Mouse (Mus musculus): Measurements from ENCODE around the gene Gm21244. TPM values are rescaled to one million over a fixed set of nuclear protein-coding genes. Genes with fewer than 3 reads are reported as not detected.

Gm21244 gene
- not detected in 2 replicates for polyA plus RNA-seq (2021; fragmentation: Nextera tagmentation)
- long read RNA-seq, experiment 1 = 0 reads
- long read RNA-seq, experiment 2 = 0 reads

DNA sequence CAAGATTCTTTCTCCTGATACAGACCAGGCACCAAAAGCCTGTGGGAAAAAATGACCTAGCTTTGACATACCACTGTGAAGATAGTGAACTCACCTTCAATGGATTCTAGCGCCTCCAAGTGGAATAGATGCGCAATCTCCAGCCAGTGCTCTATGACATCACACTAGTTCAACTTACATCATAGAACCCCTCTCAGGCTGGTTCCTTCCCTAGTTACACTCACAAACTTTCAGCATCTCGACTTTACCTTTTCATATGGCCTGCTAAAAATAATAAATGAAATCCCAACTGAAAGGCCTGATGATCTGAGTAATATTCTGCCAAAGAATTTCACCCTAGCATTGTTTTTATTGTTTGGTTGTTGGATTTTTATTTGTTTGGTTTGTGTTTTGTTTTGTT, at the start of gene Gm21244:
Gm21244 (minus strand) TSS at position 101 of the 400 bp plus-strand sequence.

Other genes with a start within 250 kb of the Gm21244 start
- not detected in 2 replicates for gene Gm28998, start 84.5 kb upstream of the Gm21244 start, polyA plus RNA-seq (2021; fragmentation: Nextera tagmentation)
- not detected in 2 replicates for gene Gm21788, start 235.7 kb upstream of the Gm21244 start, polyA plus RNA-seq (2021; fragmentation: Nextera tagmentation)